Mouse (Mus musculus): ENCODE data around the gene Eif3j1.

DNA sequence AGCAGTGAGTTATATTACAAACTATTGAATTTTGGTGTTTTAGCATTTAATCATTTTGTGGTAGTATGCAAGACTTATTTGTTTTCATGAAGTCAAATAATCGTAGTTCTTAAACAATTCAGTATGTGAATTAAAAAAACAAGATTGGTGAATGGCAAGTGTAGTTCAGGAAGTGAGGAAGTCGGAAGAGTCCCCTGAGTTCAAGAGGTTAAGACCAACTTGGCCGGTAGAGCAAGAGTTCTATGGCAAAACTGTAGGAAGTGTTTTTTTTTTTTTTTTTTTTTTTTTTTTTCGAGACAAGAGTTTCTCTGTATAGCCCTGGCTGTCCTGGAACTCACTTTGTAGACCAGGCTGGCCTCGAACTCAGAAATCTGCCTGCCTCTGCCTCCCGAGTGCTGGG is 3.6 kb downstream of the Eif3j1 start:
- no peak for TF ChIP-seq CTCF (IDR thresholded peaks at IDR 0.05; ENCODE audit: insufficient read depth, low read length)
- no peak for TF ChIP-seq POLR2A (IDR thresholded peaks at IDR 0.05; ENCODE audit: borderline replicate concordance, extremely low read depth, low read depth, low read length)
